Mouse (Mus musculus) midbrain, embryonic 16.5 days (tissue): ENCODE data around the gene Gipc1. TPM values are rescaled to one million over a fixed set of nuclear protein-coding genes. Genes with fewer than 3 reads are reported as not detected.

Experiments used
- ATAC-seq: fragments of 200-750 bp; cut with Nextera tagmentation; 2 replicates; pipeline ENCODE4 v1.8.0; 2017; ENCODE audit warnings: moderate TSS enrichment
- H3K27ac ChIP-seq: fragments of 300-500 bp; sonication (generic); 2 replicates; pipeline ENCODE4 v1.5.1; 2014; ENCODE audit warnings: mild to moderate bottlenecking, low read length, mixed read lengths
- H3K27me3 ChIP-seq: fragments of 300-500 bp; sonication (generic); 2 replicates; pipeline ENCODE4 v1.6.1; 2014; ENCODE audit warnings: low read depth, low read length, mixed read lengths; ENCODE audit not compliant: control insufficient read depth, insufficient read depth
- H3K36me3 ChIP-seq: fragments of 300-500 bp; sonication (generic); 2 replicates; pipeline ENCODE4 v1.6.1; 2014; ENCODE audit warnings: mild to moderate bottlenecking, low read length, moderate library complexity, mixed read lengths; ENCODE audit not compliant: control insufficient read depth, insufficient read depth
- H3K4me1 ChIP-seq: fragments of 300-500 bp; sonication (generic); 2 replicates; pipeline ENCODE4 v1.6.1; 2014; ENCODE audit warnings: mild to moderate bottlenecking, low read length, mixed read lengths; ENCODE audit not compliant: control insufficient read depth, insufficient read depth
- H3K4me2 ChIP-seq: fragments of 300-500 bp; sonication (generic); 2 replicates; pipeline ENCODE4 v1.6.1; 2014; ENCODE audit warnings: mild to moderate bottlenecking, low read length, mixed read lengths
- H3K4me3 ChIP-seq: fragments of 300-500 bp; sonication (generic); 2 replicates; pipeline ENCODE4 v1.5.1; 2014; ENCODE audit warnings: low read depth, mild to moderate bottlenecking, low read length, moderate library complexity, mixed read lengths
- H3K9ac ChIP-seq: fragments of 300-500 bp; sonication (generic); 2 replicates; pipeline ENCODE4 v1.6.1; 2014; ENCODE audit warnings: low read depth, low read length, mixed read lengths
- H3K9me3 ChIP-seq: fragments of 300-500 bp; sonication (generic); replicated peaks from 2 replicates; pipeline ENCODE4 v1.6.1; 2014; ENCODE audit warnings: mild to moderate bottlenecking, low read length, mixed read lengths; ENCODE audit not compliant: control insufficient read depth, poor library complexity, severe bottlenecking
- WGBS: fragments of 180-500 bp; shearing (Covaris S2); extraction: QIAGEN DNeasy Blood & Tissue Kit; methylation state at CpG from one replicate; pipeline ENCODE4 v1.1.7; 2014; 5-methylcytosine and 5-hydroxymethylcytosine counted together
- polyA plus RNA-seq: library from polyadenylated mRNA; unstranded; fragments of >200 nt; fragmentation: Nextera tagmentation; extraction: Ambion mirVana; gene quantifications from 2 replicates; pipeline ENCODE4 v1.2.1, GENCODE M21; 2015

Gene Gipc1
- polyA plus RNA-seq, 1 experiment from 2014 or later, result 126 TPM

DNA sequence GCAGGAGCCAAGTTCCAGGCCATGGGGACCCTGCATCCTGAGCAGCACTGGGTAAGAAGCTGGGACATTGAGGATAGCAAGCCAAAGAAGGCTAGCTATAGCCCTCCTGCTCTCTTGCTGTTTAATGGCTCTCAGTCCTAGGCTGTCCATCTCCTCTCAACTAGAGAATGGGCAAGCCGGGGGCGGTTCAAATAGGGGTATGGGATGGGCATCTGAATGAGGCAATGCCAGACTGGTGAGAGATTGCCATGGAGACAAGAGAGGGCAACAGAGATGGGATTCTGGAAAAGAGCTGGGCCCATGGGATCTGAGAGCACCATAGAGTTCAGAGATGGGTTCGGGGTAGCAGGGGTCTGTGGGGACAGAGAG is 14.4 kb downstream of the Gipc1 start:
- Histone ChIP-seq H3K36me3 (peaks cover 7% of the 10 kb centered on the region; the same call in 1 of the 2 replicates), H3K4me3 (no peak overlapping the region), H3K9me3 (no peaks in the 10 kb centered on the region), H3K4me2 (no peak overlapping the region), H3K9ac (peak overlapping the region; percentile 18; the same call in 1 of the 2 replicates), H3K27ac (no peak overlapping the region), H3K27me3 (no peaks in the 10 kb centered on the region), H3K4me1 (peaks cover 12% of the 10 kb centered on the region)
- WGBS, result 83% methylated on average over 3 of the region's 3 CpGs
- no peak for ATAC-seq

DNA sequence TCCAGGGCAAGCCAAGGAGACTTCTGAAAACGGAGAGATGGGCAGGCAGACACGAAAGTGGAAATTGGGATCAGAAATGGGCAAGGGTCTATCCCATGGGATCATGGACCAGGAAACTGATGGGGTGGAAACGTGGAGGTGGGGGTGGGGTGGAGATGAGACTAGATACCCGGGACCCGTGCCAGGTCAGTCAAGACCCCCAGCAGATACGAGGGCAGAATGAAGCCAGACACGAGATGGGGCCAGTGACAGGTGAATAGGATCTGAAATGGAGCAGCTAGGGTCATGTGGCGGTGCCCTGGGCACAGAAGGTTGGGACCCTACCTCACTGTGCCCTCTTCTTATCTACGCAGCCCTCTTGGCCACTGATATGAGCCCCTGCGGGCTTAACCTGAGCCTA is 15.0 kb downstream of the Gipc1 start:
- H3K4me2 ChIP-seq, result peak overlapping the region; percentile 48
- ATAC-seq, result peak; percentile 11; the same call in 1 of the 2 replicates
- H3K9ac ChIP-seq, result no peak overlapping the region
- peak overlapping the region; percentile 58; the same call in 1 of the 2 replicates for H3K27ac ChIP-seq
- peaks cover 11% of the 10 kb centered on the region; the same call in 1 of the 2 replicates for H3K36me3 ChIP-seq
- H3K9me3 ChIP-seq, result no peaks in the 10 kb centered on the region
- H3K4me1 ChIP-seq, result peaks cover 12% of the 10 kb centered on the region
- WGBS, result 81% methylated on average over 10 of the region's 10 CpGs
- H3K27me3 ChIP-seq, result no peaks in the 10 kb centered on the region
- H3K4me3 ChIP-seq, result peak overlapping the region; percentile 29; the same call in 1 of the 2 replicates

DNA sequence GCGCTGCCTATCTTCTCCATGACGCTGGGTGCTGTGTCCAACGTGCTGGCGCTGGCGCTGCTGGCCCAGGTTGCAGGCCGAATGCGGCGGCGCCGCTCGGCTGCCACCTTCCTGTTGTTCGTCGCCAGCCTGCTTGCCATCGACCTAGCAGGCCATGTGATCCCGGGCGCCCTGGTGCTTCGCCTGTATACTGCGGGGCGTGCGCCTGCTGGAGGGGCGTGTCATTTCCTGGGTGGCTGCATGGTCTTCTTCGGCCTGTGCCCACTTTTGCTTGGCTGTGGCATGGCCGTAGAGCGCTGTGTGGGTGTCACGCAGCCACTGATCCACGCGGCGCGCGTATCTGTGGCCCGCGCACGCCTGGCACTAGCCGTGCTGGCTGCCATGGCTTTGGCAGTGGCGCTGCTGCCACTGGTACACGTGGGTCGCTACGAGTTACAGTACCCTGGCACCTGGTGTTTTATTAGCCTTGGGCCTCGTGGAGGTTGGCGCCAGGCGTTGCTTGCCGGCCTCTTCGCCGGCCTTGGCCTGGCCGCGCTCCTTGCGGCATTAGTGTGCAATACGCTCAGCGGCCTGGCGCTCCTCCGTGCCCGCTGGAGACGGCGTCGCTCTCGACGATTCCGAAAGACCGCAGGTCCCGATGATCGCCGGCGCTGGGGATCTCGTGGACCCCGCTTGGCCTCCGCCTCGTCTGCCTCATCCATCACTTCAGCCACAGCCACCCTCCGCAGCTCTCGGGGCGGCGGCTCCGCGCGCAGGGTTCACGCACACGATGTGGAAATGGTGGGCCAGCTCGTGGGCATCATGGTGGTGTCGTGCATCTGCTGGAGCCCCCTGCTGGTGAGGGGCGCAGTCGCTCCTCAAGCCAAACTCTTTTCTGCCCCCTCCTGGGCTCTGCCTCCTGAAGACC is 15.8 kb downstream of the Gipc1 start:
- H3K4me1 ChIP-seq, result peaks cover 12% of the 10 kb centered on the region
- peak overlapping the region; percentile 48 for H3K4me2 ChIP-seq
- peaks cover 18% of the 10 kb centered on the region for H3K36me3 ChIP-seq
- peak overlapping the region; percentile 29 for H3K4me3 ChIP-seq
- H3K27ac ChIP-seq, result peak overlapping the region; percentile 58
- WGBS, result 20% methylated on average over 79 of the region's 80 CpGs
- no peaks in the 10 kb centered on the region for H3K9me3 ChIP-seq
- peak overlapping the region; percentile 49; the same call in 1 of the 2 replicates for H3K9ac ChIP-seq
- no peaks in the 10 kb centered on the region for H3K27me3 ChIP-seq
- ATAC-seq, result peak; percentile 54

DNA sequence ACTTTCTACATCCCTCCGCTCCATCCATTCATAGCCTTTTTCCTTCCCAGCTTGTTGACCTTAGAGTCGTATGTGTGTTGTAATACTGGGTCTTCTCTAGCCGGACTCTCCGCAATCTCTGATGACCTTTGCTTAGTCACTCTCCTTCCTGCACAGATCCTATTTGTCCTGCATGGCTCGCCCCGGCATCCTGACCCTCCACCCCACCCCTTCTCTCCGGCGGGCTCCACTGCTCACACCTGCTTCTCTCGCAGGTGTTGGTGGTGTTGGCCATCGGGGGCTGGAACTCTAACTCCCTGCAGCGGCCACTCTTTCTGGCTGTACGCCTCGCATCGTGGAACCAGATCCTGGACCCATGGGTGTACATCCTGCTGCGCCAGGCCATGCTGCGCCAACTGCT is 16.5 kb downstream of the Gipc1 start:
- Histone ChIP-seq H3K4me1 (peaks cover 12% of the 10 kb centered on the region), H3K36me3 (peaks cover 21% of the 10 kb centered on the region), H3K4me3 (no peak overlapping the region), H3K4me2 (no peak overlapping the region), H3K27me3 (no peaks in the 10 kb centered on the region), H3K9me3 (no peaks in the 10 kb centered on the region), H3K27ac (no peak overlapping the region), H3K9ac (no peak overlapping the region)
- WGBS, result 78% methylated on average over 16 of the region's 16 CpGs
- ATAC-seq, result no peak; the same call in 1 of the 2 replicates

DNA sequence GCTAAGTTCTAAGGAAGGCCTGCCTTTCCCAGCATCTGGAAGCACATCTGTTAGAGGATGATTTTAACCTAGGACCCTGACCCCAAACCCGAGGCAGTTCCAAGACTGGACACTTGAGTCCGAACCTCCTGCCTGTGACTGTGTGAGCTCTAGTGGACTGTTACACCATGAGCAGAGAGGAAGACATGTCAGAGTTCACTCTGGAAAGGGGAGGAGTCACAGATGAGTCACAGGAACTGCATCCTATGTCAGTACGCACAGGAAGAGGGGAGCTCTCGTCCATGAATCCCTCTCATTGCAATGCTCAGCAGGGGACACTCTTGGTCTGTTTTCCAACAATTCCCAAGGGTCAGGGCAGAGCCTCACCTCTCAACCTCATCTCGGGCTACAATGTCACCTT is 20.5 kb downstream of the Gipc1 start:
- no peak overlapping the region for H3K9ac ChIP-seq
- 62% methylated on average over 5 of the region's 5 CpGs for WGBS
- H3K4me2 ChIP-seq, result no peak overlapping the region
- H3K4me3 ChIP-seq, result no peak overlapping the region
- H3K27me3 ChIP-seq, result no peaks in the 10 kb centered on the region
- peaks cover 26% of the 10 kb centered on the region for H3K36me3 ChIP-seq
- peaks cover 3% of the 10 kb centered on the region; the same call in 1 of the 2 replicates for H3K4me1 ChIP-seq
- ATAC-seq, result no peak
- H3K27ac ChIP-seq, result no peak overlapping the region
- H3K9me3 ChIP-seq, result no peaks in the 10 kb centered on the region

DNA sequence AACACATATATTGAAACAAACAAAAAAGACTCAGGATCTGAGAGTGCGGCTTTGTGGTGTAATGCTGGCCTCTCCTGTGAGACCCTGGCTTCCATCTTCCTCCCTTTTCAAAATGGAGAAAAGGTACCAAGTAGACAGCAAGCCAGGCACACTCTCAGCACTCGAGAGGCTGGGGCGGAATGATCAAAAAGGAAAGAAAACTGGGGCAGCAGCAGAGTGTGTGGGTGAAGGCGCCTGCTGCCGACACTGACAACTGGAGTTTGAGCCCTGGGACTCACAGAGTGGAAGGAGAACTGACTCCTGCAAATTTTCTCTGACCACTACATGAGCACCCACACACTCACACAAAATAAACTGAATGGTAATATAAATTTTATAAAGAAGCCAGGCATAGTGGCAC is 22.0 kb downstream of the Gipc1 start:
- Histone ChIP-seq H3K27ac (no peak overlapping the region), H3K4me1 (no peaks in the 10 kb centered on the region), H3K4me3 (no peak overlapping the region), H3K27me3 (no peaks in the 10 kb centered on the region), H3K36me3 (peaks cover 37% of the 10 kb centered on the region), H3K9ac (no peak overlapping the region), H3K9me3 (no peaks in the 10 kb centered on the region), H3K4me2 (no peak overlapping the region)
- WGBS, result 95% methylated on average over 5 of the region's 5 CpGs
- no peak for ATAC-seq

DNA sequence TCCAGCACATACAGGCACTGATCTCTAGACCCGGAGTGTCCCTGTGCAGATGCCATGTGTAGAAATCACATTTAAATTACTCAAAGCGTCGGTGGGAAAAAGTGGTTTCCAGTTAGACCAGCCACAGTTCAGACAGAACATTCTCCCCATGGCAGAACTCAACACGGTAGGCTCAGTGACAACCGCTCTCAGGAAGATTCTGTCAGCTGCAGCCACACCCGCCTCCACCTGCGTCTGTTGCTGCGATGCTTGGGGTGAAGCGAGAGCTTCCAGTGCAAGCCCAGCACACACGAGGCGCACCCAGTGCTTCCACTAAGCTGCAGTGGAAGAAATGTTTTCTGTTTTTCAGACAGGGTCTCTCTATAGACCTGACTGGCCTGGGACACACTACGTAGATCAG is 27.4 kb downstream of the Gipc1 start:
- 96% methylated on average over 12 of the region's 12 CpGs for WGBS
- Histone ChIP-seq H3K9ac (no peak overlapping the region), H3K27ac (no peak overlapping the region), H3K4me1 (no peaks in the 10 kb centered on the region), H3K4me3 (no peak overlapping the region), H3K9me3 (no peaks in the 10 kb centered on the region), H3K4me2 (no peak overlapping the region), H3K36me3 (peaks cover 40% of the 10 kb centered on the region), H3K27me3 (no peaks in the 10 kb centered on the region)
- ATAC-seq, result no peak

DNA sequence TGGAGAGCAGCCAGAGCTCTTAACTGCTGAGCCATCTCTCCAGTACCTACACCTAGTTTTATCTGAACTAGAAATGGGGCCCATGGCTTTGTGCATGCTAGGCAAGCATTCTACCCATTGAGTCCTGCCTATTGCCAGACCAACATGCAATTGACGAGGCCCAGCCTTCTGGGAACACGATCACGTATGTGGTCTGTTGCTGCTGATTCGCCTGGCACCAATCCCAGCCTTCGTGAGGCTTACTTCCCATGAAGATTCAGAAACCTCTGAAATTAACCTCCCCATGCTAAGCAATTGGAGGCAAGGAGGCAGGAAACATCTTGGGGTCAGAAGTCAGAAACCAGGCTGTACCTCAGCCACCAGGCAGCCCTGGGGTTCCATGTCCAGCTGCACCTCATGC is 28.1 kb downstream of the Gipc1 start:
- peaks cover 42% of the 10 kb centered on the region for H3K36me3 ChIP-seq
- no peak overlapping the region for H3K4me3 ChIP-seq
- no peak overlapping the region for H3K4me2 ChIP-seq
- no peaks in the 10 kb centered on the region for H3K4me1 ChIP-seq
- H3K27ac ChIP-seq, result no peak overlapping the region
- no peaks in the 10 kb centered on the region for H3K27me3 ChIP-seq
- H3K9ac ChIP-seq, result no peak overlapping the region
- H3K9me3 ChIP-seq, result no peaks in the 10 kb centered on the region
- ATAC-seq, result no peak
- WGBS, result 92% methylated on average over 5 of the region's 5 CpGs

DNA sequence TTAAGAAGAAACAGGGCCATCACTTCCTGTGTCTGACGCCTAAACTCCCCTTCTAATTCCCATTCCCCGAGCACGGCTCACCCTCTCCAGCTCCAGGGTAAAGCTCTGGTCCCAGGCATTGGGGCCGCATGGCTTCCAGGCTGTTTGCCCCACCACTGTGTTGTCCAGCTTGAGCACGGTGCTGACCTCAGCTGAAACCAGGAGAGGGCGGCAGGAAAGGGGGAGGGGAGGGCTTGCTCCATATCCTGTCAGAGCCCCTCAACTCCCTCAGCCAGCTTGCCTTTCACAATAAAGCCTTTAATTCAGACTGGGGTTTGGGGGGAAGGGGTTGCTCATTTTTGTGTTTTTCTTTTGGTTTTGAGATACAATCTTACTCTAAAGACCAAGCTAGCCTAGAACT is 28.6 kb downstream of the Gipc1 start:
- Histone ChIP-seq H3K9me3 (no peaks in the 10 kb centered on the region), H3K27ac (no peak overlapping the region), H3K4me2 (no peak overlapping the region), H3K9ac (no peak overlapping the region), H3K4me1 (no peaks in the 10 kb centered on the region), H3K27me3 (no peaks in the 10 kb centered on the region), H3K4me3 (no peak overlapping the region), H3K36me3 (peaks cover 44% of the 10 kb centered on the region)
- no peak for ATAC-seq
- WGBS, result 40% methylated on average over 6 of the region's 6 CpGs
